Mouse (Mus musculus) testis, adult 2 months (tissue): ENCODE measurements around the gene Raver2.

Experiments
- CTCF ChIP-seq: fragments of 200-500 bp; IDR thresholded peaks from 2 replicates; pipeline ENCODE4 v1.5.1; 2012; ENCODE audit warnings: low read depth, mild to moderate bottlenecking, inconsistent platforms, low read length, moderate library complexity; ENCODE audit not compliant: control insufficient read depth, insufficient read depth, insufficient replicate concordance
- POLR2A ChIP-seq: fragments of 200-500 bp; IDR thresholded peaks from 2 replicates; pipeline ENCODE4 v1.6.1; 2012; ENCODE audit warnings: low read depth, mild to moderate bottlenecking, inconsistent platforms, low read length, moderate library complexity; ENCODE audit not compliant: control insufficient read depth

GRCm38 (mm10) chr4:101020596-101020995 lies 48.2 kb upstream of the Raver2 start, which contains the start of gene Gm10577:
- TF ChIP-seq POLR2A, result no peak
- no peak for TF ChIP-seq CTCF
